Mouse (Mus musculus) lung, postnatal 4 days (tissue): Measurements from ENCODE around the gene Hpse2.

Source experiments
- DNase-seq, 2 experiments: peaks; one replicate each; pipeline ENCODE4 v3.0.0; 2021

Gene Hpse2

DNA sequence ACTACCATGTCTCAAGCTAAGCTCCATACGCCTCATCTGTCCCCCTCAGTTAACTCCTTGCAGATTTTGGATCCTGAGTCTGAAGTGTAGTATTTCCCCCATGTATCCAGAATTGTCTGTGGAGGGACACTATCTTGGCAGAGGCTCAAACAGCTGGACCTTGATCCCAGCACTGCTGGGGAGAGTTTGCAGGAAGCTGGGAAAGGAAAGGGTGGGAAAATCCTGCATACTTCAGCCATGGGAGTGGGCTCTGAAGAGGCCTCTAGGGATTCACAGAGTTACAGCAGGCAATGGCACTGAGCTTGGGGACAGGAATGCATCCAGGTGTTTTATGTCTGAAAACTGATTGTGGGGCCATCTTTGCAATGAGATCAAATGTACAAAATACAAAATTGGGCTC is 450.6 kb downstream of the Hpse2 start:
- peak; percentile 8 to 38 for DNase-seq

- DNase-seq: no peak
These were observed 451.4 kb downstream of the Hpse2 start for GRCm38 (mm10) chr19:42936661-42937193.

- DNase-seq: no peak
These were observed 458.5 kb downstream of the Hpse2 start for GRCm38 (mm10) chr19:42929702-42930101.

- DNase-seq: no peak
These were observed 459.9 kb downstream of the Hpse2 start for GRCm38 (mm10) chr19:42928271-42928670.

GRCm38 (mm10) chr19:42922610-42923009 is 465.5 kb downstream of the Hpse2 start:
- DNase-seq: peak; percentile 34 to 76

DNA sequence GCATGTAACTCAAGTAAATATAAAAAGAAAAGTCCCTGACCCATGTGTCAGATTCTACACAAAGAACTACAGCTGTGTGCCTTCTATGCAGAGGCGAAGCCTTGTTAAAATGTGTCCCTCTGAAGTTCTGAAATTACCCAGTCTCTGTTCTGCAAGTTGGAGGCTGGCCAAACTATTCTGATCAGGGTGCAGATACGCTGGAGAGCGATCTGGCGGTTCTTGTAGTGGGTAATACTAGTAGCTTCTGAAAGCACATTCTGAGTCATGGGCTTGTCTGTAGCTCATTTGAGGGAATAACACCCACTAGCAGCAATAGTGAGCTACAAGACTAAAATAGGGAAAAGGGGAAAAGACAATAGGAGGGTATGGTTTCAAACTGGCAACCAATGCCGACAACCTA is 474.5 kb downstream of the Hpse2 start:
- DNase-seq: no peak

- no peak for DNase-seq
These were observed 478.4 kb downstream of the Hpse2 start for GRCm38 (mm10) chr19:42909719-42910118.

DNA sequence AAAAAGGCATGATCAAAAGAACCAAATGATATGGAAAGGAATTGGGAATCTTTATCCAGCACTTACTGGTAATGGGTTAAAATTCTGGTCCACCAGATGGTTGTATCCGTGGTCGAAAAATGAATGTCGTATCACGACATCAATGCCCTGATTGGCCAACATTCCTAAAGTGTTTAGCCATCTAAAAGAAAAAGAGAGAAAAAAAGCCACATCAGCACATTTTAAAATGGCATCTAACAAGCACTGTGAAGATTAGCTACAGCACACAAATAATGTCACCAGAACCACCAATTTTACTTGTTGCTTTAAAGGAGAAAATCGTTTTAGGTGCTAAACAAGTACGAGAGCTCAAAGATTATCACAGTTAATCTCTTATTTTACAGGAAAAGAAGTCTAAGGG is 479.6 kb downstream of the Hpse2 start:
- no peak for DNase-seq

- no peak for DNase-seq
These were observed 481.8 kb downstream of the Hpse2 start for GRCm38 (mm10) chr19:42906328-42906727.

DNA sequence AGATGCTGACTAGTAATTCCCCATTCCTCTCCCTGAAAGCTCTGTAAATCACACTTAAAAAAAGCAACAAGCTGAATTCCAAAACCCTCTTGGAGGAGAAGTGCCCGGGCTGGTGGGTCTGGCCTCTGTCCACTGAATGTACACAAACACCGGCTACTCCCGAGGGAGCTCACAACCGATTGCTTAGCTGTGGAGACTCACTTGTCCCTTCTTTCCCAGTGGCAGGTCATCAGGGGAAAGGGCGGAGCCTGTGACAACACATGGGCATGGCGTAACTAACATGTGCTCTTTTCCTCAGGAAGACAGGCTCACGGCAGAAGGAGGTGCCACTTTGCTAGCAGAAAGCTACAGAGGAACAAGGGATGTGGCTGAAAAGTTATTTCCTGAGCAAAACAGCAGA is 483.4 kb downstream of the Hpse2 start:
- DNase-seq: peak; percentile 22 to 57

GRCm38 (mm10) chr19:42904240-42904639 is 483.9 kb downstream of the Hpse2 start:
- no peak for DNase-seq

GRCm38 (mm10) chr19:42903840-42904239 is 484.3 kb downstream of the Hpse2 start:
- no peak for DNase-seq

GRCm38 (mm10) chr19:42902410-42903021 is 485.6 kb downstream of the Hpse2 start:
- DNase-seq: no peak

- DNase-seq: no peak
These were observed 496.6 kb downstream of the Hpse2 start for GRCm38 (mm10) chr19:42891599-42891998.

- DNase-seq: no peak
These were observed 510.5 kb downstream of the Hpse2 start for GRCm38 (mm10) chr19:42877653-42878052.

GRCm38 (mm10) chr19:42876563-42876962 is 511.6 kb downstream of the Hpse2 start:
- DNase-seq: no peak

- no peak for DNase-seq
These were observed 518.3 kb downstream of the Hpse2 start for GRCm38 (mm10) chr19:42869663-42870530.

GRCm38 (mm10) chr19:42868958-42869662 is 519.0 kb downstream of the Hpse2 start:
- DNase-seq: no peak

DNA sequence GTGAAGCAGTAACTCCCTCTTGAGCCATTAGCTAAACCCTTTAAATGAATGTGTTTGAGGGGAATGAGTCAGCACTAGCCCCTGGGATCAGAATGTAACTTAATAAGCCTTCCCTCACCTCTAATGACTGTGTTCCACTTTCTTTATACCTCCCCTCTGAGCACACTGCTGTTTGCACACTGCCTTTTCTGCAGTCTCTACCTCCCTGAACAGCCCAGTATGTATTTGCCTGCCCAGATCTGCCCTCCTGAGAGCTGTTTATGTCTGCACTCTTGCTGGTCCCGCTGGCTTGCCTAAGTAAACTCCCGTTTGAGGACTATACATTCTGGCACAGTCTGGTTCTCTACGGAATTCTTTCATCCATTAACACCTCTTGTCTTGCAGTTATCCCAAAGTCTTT is 525.1 kb downstream of the Hpse2 start:
- no peak for DNase-seq

- DNase-seq: no peak
These were observed 531.1 kb downstream of the Hpse2 start for GRCm38 (mm10) chr19:42857096-42857495.

GRCm38 (mm10) chr19:42855649-42856048 is 532.5 kb downstream of the Hpse2 start:
- DNase-seq: no peak

- no peak for DNase-seq
These were observed 537.7 kb downstream of the Hpse2 start for GRCm38 (mm10) chr19:42850444-42850843.

- no peak for DNase-seq
These were observed 548.4 kb downstream of the Hpse2 start for GRCm38 (mm10) chr19:42839621-42840294.
